Mouse (Mus musculus) megakaryocyte, embryonic 14.5 days (primary cell): Measurements from ENCODE around the gene Cstad.

Source experiments
- FLI1 ChIP-seq: IDR thresholded peaks from 2 replicates; pipeline ENCODE4 v1.6.1; 2012; ENCODE audit warnings: low read length, inconsistent platforms, mixed read lengths
- GATA1 ChIP-seq: IDR thresholded peaks from 3 replicates; pipeline ENCODE4 v1.6.1; 2012; ENCODE audit warnings: mixed read lengths, low read length, inconsistent platforms, borderline replicate concordance

DNA sequence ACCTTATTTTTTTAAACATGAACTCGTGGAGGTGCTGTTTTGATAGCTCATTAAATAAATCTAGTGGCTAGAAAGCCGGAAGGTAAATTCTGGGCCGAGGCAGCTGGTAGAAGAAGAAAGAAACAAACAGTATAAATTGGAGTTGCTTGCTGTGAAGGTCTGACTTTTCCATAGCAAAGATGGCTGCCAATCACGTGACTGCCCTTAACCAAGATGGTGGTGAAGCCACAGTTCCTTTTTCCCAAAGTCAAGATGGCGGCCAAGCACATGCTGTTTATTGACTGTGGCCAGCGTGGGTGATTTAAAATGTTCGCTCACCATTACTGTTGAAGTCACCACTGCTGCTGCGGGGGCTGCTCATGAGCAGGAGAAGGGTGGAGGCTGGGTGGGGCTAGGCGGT, 17.8 kb upstream of the Cstad start:
- TF ChIP-seq GATA1 (no peak), FLI1 (no peak)
